Mouse (Mus musculus): Measurements from ENCODE around the gene Tecpr1. TPM values are rescaled to one million over a fixed set of nuclear protein-coding genes. Genes with fewer than 3 reads are reported as not detected.

The Tecpr1 gene
- total and polyA plus RNA-seq, 2 experiments from 2014 or later = 13.5 to 28.3 TPM

GRCm38 (mm10) chr5:144246669-144247068 is 23.3 kb upstream of the Tecpr1 start:
- H3K9me3 ChIP-seq (replicated peaks; ENCODE audit: control insufficient read depth, low read length) = 0 out of 2 replicates have a peak, but pooled peaks cover 4% of the 10 kb centered on the region
- DNase-seq (ENCODE audit: low spot score) = no peak
- no peak for TF ChIP-seq CTCF (IDR thresholded peaks at IDR 0.05; ENCODE audit: low read depth)
- no peak for TF ChIP-seq EP300 (IDR thresholded peaks at IDR 0.05; ENCODE audit: low read depth)
- ATAC-seq (ENCODE audit: insufficient read depth, low read depth) = no peak
- no peak overlapping the region for H3K4me2 ChIP-seq (ENCODE audit: low read depth, low read length)
- 67% methylated on average over 7 of the region's 7 CpGs for WGBS
- H3K27me3 ChIP-seq (ENCODE audit: control insufficient read depth, insufficient read depth, low read length) = no peaks in the 10 kb centered on the region
- no peaks in the 10 kb centered on the region for H3K36me3 ChIP-seq (replicated peaks; ENCODE audit: control insufficient read depth, insufficient read depth, low read length)
- peaks cover 17% of the 10 kb centered on the region; the same call in 1 of the 2 replicates for H3K4me1 ChIP-seq (ENCODE audit: control insufficient read depth, insufficient read depth)
- no peak overlapping the region for H3K4me3 ChIP-seq (ENCODE audit: low read depth, low read length)
- no peak overlapping the region for H3K27ac ChIP-seq (ENCODE audit: low read depth)
- no peak overlapping the region for H3K9ac ChIP-seq (replicated peaks; ENCODE audit: low read depth, low read length)

DNA sequence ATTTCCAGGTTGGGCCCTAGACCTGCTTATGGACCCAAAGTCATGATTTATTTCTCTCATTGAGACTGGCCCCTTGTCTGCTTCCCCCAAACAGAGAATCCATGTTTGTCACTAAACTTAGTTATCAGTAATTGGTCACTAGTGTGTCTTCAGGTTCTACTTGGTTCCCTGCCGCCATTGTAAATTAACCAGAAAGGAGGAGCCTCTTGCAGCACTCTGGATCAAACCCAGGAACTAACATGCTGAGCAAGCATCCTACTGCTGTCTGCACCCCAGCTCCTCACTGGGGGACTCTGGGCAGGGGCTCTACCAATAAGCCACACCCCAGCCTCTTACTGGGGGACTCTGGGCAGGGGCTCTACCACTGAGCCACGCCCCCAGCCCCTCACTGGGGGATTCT is 22.2 kb upstream of the Tecpr1 start:
- Histone ChIP-seq H3K27me3 (ENCODE audit: control insufficient read depth, insufficient read depth, low read length) (no peaks in the 10 kb centered on the region), H3K4me2 (ENCODE audit: low read depth, low read length) (no peak overlapping the region), H3K9me3 (replicated peaks; ENCODE audit: control insufficient read depth, low read length) (0 out of 2 replicates have a peak, but pooled peaks cover 4% of the 10 kb centered on the region), H3K9ac (replicated peaks; ENCODE audit: low read depth, low read length) (no peak overlapping the region), H3K36me3 (replicated peaks; ENCODE audit: control insufficient read depth, insufficient read depth, low read length) (no peaks in the 10 kb centered on the region), H3K27ac (ENCODE audit: low read depth) (no peak overlapping the region), H3K4me1 (ENCODE audit: control insufficient read depth, insufficient read depth) (peaks cover 17% of the 10 kb centered on the region; the same call in 1 of the 2 replicates), H3K4me3 (ENCODE audit: low read depth, low read length) (no peak overlapping the region)
- no peak for ATAC-seq (ENCODE audit: insufficient read depth, low read depth)
- WGBS = 71% methylated on average over 2 of the region's 2 CpGs
- TF ChIP-seq CTCF (IDR thresholded peaks at IDR 0.05; ENCODE audit: low read depth) = no peak
- no peak for TF ChIP-seq EP300 (IDR thresholded peaks at IDR 0.05; ENCODE audit: low read depth)
- DNase-seq (ENCODE audit: low spot score) = no peak

GRCm38 (mm10) chr5:144243901-144244487 is 20.6 kb upstream of the Tecpr1 start, which contains the start of gene Bri3:
Gene Bri3, plus strand, starts transcription at chr5:144244437.
- ATAC-seq (ENCODE audit: insufficient read depth, low read depth) = no peak
- TF ChIP-seq CTCF (IDR thresholded peaks at IDR 0.05; ENCODE audit: low read depth) (no peak), EP300 (IDR thresholded peaks at IDR 0.05; ENCODE audit: low read depth) (no peak)
- WGBS = 81% methylated on average over 7 of the region's 7 CpGs

GRCm38 (mm10) chr5:144238969-144239368 is 15.6 kb upstream of the Tecpr1 start:
- H3K36me3 ChIP-seq (replicated peaks; ENCODE audit: control insufficient read depth, insufficient read depth, low read length) = no peaks in the 10 kb centered on the region

More at GRCm38 (mm10) chr5:144243901-144244487, 20.6 kb upstream of the Tecpr1 start, which contains the start of gene Bri3:
- H3K4me1 ChIP-seq (ENCODE audit: control insufficient read depth, insufficient read depth) = peaks cover 17% of the 10 kb centered on the region; the same call in 1 of the 2 replicates
- H3K9ac ChIP-seq (replicated peaks; ENCODE audit: low read depth, low read length) = no peak within 1 kb of the TSS
- H3K36me3 ChIP-seq (replicated peaks; ENCODE audit: control insufficient read depth, insufficient read depth, low read length) = no peaks in the 10 kb centered on the region
- no peak within 1 kb of the TSS for H3K27ac ChIP-seq (ENCODE audit: low read depth)
- DNase-seq (ENCODE audit: low spot score) = no peak
- no peaks in the 10 kb centered on the region for H3K9me3 ChIP-seq (replicated peaks; ENCODE audit: control insufficient read depth, low read length)
- no peaks in the 10 kb centered on the region for H3K27me3 ChIP-seq (ENCODE audit: control insufficient read depth, insufficient read depth, low read length)
- no peak within 1 kb of the TSS for H3K4me2 ChIP-seq (ENCODE audit: low read depth, low read length)
- H3K4me3 ChIP-seq (ENCODE audit: low read depth, low read length) = no peak within 1 kb of the TSS

DNA sequence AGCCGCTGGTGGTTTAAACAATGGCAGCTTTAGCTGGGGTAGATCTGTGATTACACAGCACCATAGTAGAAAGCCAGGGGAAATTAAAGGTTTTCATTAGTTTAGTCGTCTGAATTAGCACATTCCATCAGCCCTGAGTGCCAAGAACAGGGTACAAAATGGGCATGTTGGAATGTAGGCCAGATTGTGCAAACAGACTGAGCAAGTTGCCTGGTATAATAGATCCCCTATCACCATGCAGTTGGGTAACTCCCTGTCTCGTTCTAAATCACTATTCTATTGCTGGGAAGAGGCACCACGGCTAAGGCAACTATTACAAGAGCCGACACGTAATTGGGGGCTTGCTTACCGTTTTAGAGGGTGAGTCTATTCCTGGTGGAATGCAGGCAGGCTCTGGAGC is 11.3 kb upstream of the Tecpr1 start:
- peaks cover 9% of the 10 kb centered on the region; the same call in 1 of the 2 replicates for H3K9me3 ChIP-seq (replicated peaks; ENCODE audit: control insufficient read depth, low read length)
- H3K27ac ChIP-seq (ENCODE audit: low read depth) = no peak overlapping the region
- ATAC-seq (ENCODE audit: insufficient read depth, low read depth) (no peak), DNase-seq (ENCODE audit: low spot score) (no peak)
- no peak overlapping the region for H3K4me3 ChIP-seq (ENCODE audit: low read depth, low read length)
- no peaks in the 10 kb centered on the region for H3K4me1 ChIP-seq (ENCODE audit: control insufficient read depth, insufficient read depth)
- no peaks in the 10 kb centered on the region for H3K36me3 ChIP-seq (replicated peaks; ENCODE audit: control insufficient read depth, insufficient read depth, low read length)
- H3K27me3 ChIP-seq (ENCODE audit: control insufficient read depth, insufficient read depth, low read length) = no peaks in the 10 kb centered on the region
- H3K9ac ChIP-seq (replicated peaks; ENCODE audit: low read depth, low read length) = no peak overlapping the region
- TF ChIP-seq EP300 (IDR thresholded peaks at IDR 0.05; ENCODE audit: low read depth) (no peak), CTCF (IDR thresholded peaks at IDR 0.05; ENCODE audit: low read depth) (no peak)
- no peak overlapping the region for H3K4me2 ChIP-seq (ENCODE audit: low read depth, low read length)
- 79% methylated on average over 7 of the region's 7 CpGs for WGBS

More at GRCm38 (mm10) chr5:144238969-144239368, 15.6 kb upstream of the Tecpr1 start:
- Histone ChIP-seq H3K9me3 (replicated peaks; ENCODE audit: control insufficient read depth, low read length) (0 out of 2 replicates have a peak, but pooled peaks cover 3% of the 10 kb centered on the region), H3K27ac (ENCODE audit: low read depth) (no peak overlapping the region), H3K4me2 (ENCODE audit: low read depth, low read length) (no peak overlapping the region), H3K4me1 (ENCODE audit: control insufficient read depth, insufficient read depth) (no peaks in the 10 kb centered on the region), H3K27me3 (ENCODE audit: control insufficient read depth, insufficient read depth, low read length) (no peaks in the 10 kb centered on the region), H3K4me3 (ENCODE audit: low read depth, low read length) (no peak overlapping the region), H3K9ac (replicated peaks; ENCODE audit: low read depth, low read length) (no peak overlapping the region)
- ATAC-seq (ENCODE audit: insufficient read depth, low read depth) (no peak), DNase-seq (ENCODE audit: low spot score) (no peak)
- 76% methylated on average over 1 of the region's 1 CpGs for WGBS
- TF ChIP-seq CTCF (IDR thresholded peaks at IDR 0.05; ENCODE audit: low read depth) = no peak
- TF ChIP-seq EP300 (IDR thresholded peaks at IDR 0.05; ENCODE audit: low read depth) = no peak
